Mouse (Mus musculus) adipocyte (in vitro differentiated cells): ENCODE results near the gene Vmn1r91.
"Not testable (repeated sequence)": the region's sequence is repeated elsewhere in the genome, so short reads cannot be mapped to it uniquely, and the experiment has no call there.

Experiments
- DNase-seq: peaks from one replicate; pipeline ENCODE4 v3.0.0-alpha.2; 2016; ENCODE audit warnings: low spot score

Vmn1r91 gene

GRCm38 (mm10) chr7:20099380-20099779 lies at the start of gene Vmn1r91:
TSS of gene Vmn1r91 (plus strand) at chr7:20099680.
- not testable (repeated sequence) for DNase-seq

DNA sequence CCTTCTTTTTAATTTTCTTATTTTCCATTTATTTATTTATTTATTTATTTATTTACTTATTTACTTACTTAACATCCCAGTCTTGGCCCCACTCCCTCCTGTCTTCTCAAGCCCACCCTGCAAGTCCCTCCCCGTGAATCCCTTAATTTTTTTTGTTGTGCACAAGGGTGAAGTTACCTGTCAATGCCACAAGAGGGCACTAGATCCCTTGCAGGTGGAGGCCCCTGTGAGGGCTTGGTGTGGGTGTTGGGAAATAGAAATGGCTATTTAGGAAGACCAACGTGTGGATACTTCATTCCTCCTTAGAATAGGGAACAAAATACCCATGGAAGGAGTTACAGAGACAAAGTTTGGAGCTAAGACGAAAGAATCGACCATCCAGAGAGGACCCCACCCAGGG lies 35.4 kb upstream of the Vmn1r91 start:
- DNase-seq = not testable (repeated sequence)

GRCm38 (mm10) chr7:20078118-20078517 lies 21.4 kb upstream of the Vmn1r91 start:
- not testable (repeated sequence) for DNase-seq

DNA sequence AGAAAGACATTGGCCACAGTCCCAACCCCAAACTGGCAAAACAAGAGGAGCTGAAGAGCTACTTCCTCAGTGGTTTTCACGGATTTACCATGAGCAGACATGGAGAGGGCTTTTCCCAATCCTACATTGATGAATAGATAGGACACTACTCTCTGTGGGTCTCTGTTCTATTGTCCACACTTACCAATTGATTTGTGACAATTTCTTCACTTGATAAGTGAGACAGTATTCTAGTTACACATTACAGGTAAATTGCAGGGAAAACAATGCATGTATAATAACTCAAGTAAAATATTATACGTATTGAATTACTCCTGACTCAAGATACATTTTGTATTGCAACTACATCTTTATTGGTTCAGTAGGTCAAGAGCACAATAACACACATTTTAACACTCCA lies 23.0 kb downstream of the Vmn1r91 start, which contains the start of gene Gm16442:
Gene Gm16442, minus strand, starts transcription at position 101 of the 400 bp plus-strand sequence.
- not testable (repeated sequence) for DNase-seq

DNA sequence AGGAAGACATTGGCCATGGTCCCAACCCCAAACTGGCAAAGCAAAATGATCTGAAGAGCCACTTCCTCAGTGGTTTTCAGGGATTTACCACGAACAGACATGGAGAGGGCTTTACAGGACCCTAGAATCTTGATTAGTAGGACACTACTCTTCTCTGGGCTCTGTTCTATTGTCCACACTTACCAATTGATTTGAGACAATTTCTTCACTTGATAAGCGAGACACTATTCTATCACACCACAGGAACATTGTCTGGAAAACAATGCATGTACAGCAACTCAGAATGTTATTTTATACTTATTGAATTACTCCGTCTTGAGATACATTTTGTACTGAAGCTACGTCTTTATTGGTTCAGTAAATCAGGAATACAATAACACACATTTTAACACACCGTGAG lies 39.5 kb downstream of the Vmn1r91 start, which contains the start of gene Vmn1r93:
Gene Vmn1r93, minus strand, starts transcription at position 101 of the 400 bp plus-strand sequence.
- not testable (repeated sequence) for DNase-seq
